Mouse (Mus musculus) spleen, adult 2 months (tissue): ENCODE measurements around the gene Pak6. TPM values are rescaled to one million over a fixed set of nuclear protein-coding genes. Genes with fewer than 3 reads are reported as not detected.

Experiments
- DNase-seq, 2 experiments: peaks; one replicate each; pipeline versions ENCODE4 v3.0.0 to v3.0.0-alpha.2; 2012 to 2021; ENCODE audit warnings: low spot score in 2 of 2, low read depth in 1 of 2
- H3K27ac ChIP-seq: fragments of 200-500 bp; 2 replicates; pipeline ENCODE4 v1.5.1; 2012; ENCODE audit warnings: low read length, inconsistent platforms; ENCODE audit not compliant: insufficient read depth
- H3K27me3 ChIP-seq: fragments of 200-500 bp; 2 replicates; pipeline ENCODE4 v1.6.1; 2012; ENCODE audit warnings: mild to moderate bottlenecking, moderate library complexity, low read length, inconsistent platforms; ENCODE audit not compliant: control insufficient read depth, insufficient read depth
- H3K36me3 ChIP-seq: fragments of 200-500 bp; 2 replicates; pipeline ENCODE4 v1.6.1; 2012; ENCODE audit warnings: mild to moderate bottlenecking, low read length, inconsistent platforms; ENCODE audit not compliant: control insufficient read depth, insufficient read depth
- H3K4me1 ChIP-seq: fragments of 200-500 bp; 2 replicates; pipeline ENCODE4 v1.6.1; 2011; ENCODE audit warnings: inconsistent platforms; ENCODE audit not compliant: control insufficient read depth, insufficient read depth, insufficient read length
- H3K4me3 ChIP-seq: fragments of 200-500 bp; 2 replicates; pipeline ENCODE4 v1.5.1; 2011; ENCODE audit warnings: mild to moderate bottlenecking, inconsistent platforms; ENCODE audit not compliant: insufficient read depth, insufficient read length; ENCODE audit errors: extremely low read depth
- CTCF ChIP-seq: fragments of 200-500 bp; IDR thresholded peaks from 2 replicates; pipeline ENCODE4 v1.5.1; 2011; ENCODE audit warnings: mild to moderate bottlenecking, inconsistent platforms; ENCODE audit not compliant: insufficient read depth, insufficient read length, insufficient replicate concordance; ENCODE audit errors: extremely low read depth
- POLR2A ChIP-seq: fragments of 200-500 bp; IDR thresholded peaks from 2 replicates; pipeline ENCODE4 v1.6.1; 2011; ENCODE audit warnings: low read depth, low read length, inconsistent platforms
- WGBS: fragments of 180-500 bp; shearing (Covaris S2); methylation state at CpG from one replicate; pipeline ENCODE4 v1.1.7; 2018; 5-methylcytosine and 5-hydroxymethylcytosine counted together
- polyA plus RNA-seq: library from polyadenylated mRNA; depleted of rRNA; stranded (reverse); fragments of >200 nt; gene quantifications from 2 replicates; pipeline ENCODE4 v1.2.3, GENCODE M21; 2012

The Pak6 gene
- polyA plus RNA-seq, 1 experiment = 0.33 TPM

DNA sequence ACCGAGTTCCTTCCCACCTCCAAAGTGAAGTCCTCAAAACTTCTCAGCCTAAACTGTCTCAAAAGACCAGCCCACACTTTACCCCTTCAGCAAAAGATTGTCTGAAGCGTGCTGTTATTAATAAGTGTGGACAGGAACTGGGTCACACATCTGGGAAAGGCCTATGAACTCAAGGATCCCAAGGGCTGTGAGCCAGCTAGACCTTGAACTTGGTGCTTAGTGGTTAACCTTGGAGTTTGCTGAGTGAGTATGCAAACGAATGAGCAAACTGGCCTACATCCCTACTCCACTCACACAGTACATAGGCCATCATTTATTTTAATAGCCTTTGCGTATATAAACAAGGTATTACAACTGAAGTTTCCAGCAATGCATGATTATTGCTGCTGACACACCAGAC lies 62.4 kb downstream of the Pak6 start:
- 85% methylated on average over 4 of the region's 4 CpGs for WGBS
- Histone ChIP-seq H3K27ac (no peak overlapping the region), H3K36me3 (peaks cover 18% of the 10 kb centered on the region), H3K27me3 (no peaks in the 10 kb centered on the region), H3K4me1 (peaks cover 16% of the 10 kb centered on the region), H3K4me3 (no peak overlapping the region)
- no peak for DNase-seq
- no peak for TF ChIP-seq CTCF
- no peak for TF ChIP-seq POLR2A

DNA sequence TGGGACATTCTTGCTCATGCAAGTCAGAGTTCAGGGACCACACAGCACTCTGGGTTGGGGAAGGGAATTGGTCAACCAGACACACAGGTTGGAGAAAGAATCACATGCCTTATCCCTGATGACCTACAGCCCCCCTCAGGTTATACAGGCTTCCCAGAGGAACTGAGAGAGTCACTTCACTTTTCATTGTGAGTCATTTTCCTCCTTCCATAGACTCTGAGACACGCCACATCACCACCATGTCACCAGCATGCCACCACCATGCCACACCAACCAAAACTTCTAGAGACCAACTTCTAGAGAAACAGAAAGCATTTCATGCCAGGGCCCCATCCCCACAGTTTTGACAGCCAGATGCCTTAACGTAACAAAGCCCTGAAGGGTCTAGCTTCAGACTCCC lies 63.8 kb downstream of the Pak6 start:
- H3K36me3 ChIP-seq = peaks cover 14% of the 10 kb centered on the region
- peaks cover 16% of the 10 kb centered on the region for H3K4me1 ChIP-seq
- 51% methylated on average over 2 of the region's 2 CpGs for WGBS
- H3K4me3 ChIP-seq = peak overlapping the region; percentile 65; the same call in 1 of the 2 replicates
- TF ChIP-seq CTCF = no peak
- TF ChIP-seq POLR2A = no peak
- no peak for DNase-seq
- H3K27ac ChIP-seq = peak overlapping the region; percentile 86; the same call in 1 of the 2 replicates
- no peaks in the 10 kb centered on the region for H3K27me3 ChIP-seq

DNA sequence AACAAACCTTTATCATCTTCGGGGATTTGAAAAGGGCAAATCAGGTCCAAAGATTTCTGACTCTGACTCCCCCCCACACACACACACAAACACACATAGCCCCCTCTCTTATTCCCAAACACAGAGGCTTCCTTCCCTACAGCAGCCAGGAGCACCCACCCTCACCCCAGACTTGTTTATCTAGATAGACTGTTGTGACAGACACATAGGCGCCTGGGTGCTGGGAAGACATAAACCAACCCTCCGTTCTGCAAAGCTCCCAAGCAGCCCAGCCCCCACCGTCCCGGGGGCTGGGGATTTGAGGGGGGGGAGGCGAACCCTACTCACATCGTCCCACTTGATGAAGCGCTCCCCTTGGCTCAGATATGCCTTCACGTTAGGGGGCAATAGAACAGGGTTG lies 64.8 kb downstream of the Pak6 start:
- TF ChIP-seq POLR2A (no peak), CTCF (no peak)
- Histone ChIP-seq H3K36me3 (peaks cover 9% of the 10 kb centered on the region), H3K4me1 (peaks cover 16% of the 10 kb centered on the region), H3K27me3 (no peaks in the 10 kb centered on the region), H3K27ac (peak overlapping the region; percentile 86), H3K4me3 (peak overlapping the region; percentile 65)
- WGBS = 4% methylated on average over 9 of the region's 9 CpGs
- no peak for DNase-seq

- peaks cover 16% of the 10 kb centered on the region for H3K4me1 ChIP-seq
- WGBS = 2% methylated on average over 7 of the region's 7 CpGs
- peak in 1 of 2 experiments; percentile 72 for DNase-seq
These were observed 65.2 kb downstream of the Pak6 start, which contains the start of gene Plcb2 for GRCm38 (mm10) chr2:118728337-118728736. Gene Plcb2 (minus strand): TSS chr2:118728438.

DNA sequence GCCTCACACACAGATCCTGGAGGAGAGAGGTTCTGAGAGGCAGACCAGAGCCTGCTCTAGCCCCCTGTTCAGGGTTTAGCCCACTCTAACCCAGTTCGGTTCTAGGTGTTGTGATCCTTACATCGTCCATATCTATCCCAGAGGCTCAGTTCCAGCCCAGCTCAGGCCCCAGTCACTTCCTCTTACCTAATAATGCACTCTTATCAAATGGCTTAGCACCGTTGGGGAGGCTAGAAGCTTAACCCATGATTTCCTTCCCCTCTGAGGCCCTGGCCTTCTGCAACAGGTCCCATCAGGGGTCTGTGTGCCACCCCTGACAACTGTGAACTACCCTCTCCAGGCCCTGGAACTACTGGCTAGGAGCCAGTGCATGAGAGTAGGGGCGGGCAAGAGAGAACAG lies 66.1 kb downstream of the Pak6 start:
- H3K36me3 ChIP-seq = no peaks in the 10 kb centered on the region
- H3K4me1 ChIP-seq = peaks cover 16% of the 10 kb centered on the region
- peak overlapping the region; percentile 86 for H3K27ac ChIP-seq
- TF ChIP-seq POLR2A (no peak), CTCF (no peak)
- H3K4me3 ChIP-seq = no peak overlapping the region
- no peak for DNase-seq
- no peaks in the 10 kb centered on the region for H3K27me3 ChIP-seq
- 34% methylated on average over 4 of the region's 4 CpGs for WGBS

More at GRCm38 (mm10) chr2:118728337-118728736, 65.2 kb downstream of the Pak6 start, which contains the start of gene Plcb2:
- Histone ChIP-seq H3K4me3 (peak within 1 kb of the TSS; percentile 65), H3K27me3 (no peaks in the 10 kb centered on the region), H3K27ac (peak within 1 kb of the TSS; percentile 86), H3K36me3 (peaks cover 5% of the 10 kb centered on the region)
- TF ChIP-seq POLR2A = peak; percentile 28
- TF ChIP-seq CTCF = no peak

- Histone ChIP-seq H3K4me3 (no peak overlapping the region), H3K4me1 (peaks cover 16% of the 10 kb centered on the region), H3K36me3 (no peaks in the 10 kb centered on the region), H3K27ac (no peak overlapping the region), H3K27me3 (no peaks in the 10 kb centered on the region)
- 31% methylated on average over 8 of the region's 8 CpGs for WGBS
- TF ChIP-seq POLR2A (no peak), CTCF (no peak)
- DNase-seq = no peak
These were observed 66.9 kb downstream of the Pak6 start for GRCm38 (mm10) chr2:118729816-118730621.

DNA sequence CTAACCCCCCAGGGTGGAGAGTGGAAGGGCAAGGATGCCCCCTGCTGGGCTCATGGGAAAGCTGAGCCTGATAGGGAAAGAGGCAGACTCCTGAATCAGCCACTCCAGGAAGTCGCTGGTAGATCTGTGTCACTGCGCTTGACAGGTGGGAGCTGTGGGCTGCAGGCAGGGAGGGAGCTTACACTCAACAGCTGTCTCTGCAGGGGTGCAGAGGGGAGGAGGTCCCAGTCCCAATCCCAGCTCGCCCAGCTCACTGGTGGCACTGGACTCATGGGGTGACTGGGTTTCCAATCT lies 67.5 kb downstream of the Pak6 start:
- no peaks in the 10 kb centered on the region for H3K27me3 ChIP-seq
- H3K4me3 ChIP-seq = no peak overlapping the region
- no peak overlapping the region for H3K27ac ChIP-seq
- WGBS = 17% methylated on average over 3 of the region's 3 CpGs
- peaks cover 16% of the 10 kb centered on the region for H3K4me1 ChIP-seq
- DNase-seq = peak in 1 of 2 experiments; percentile 67
- no peaks in the 10 kb centered on the region for H3K36me3 ChIP-seq
- TF ChIP-seq CTCF = peak; percentile 75
- no peak for TF ChIP-seq POLR2A
